Mouse (Mus musculus) thymus, postnatal 4 days (tissue): ENCODE data around the gene 2010005H15Rik.
"Not testable (repeated sequence)": the region's sequence is repeated elsewhere in the genome, so short reads cannot be mapped to it uniquely, and the experiment has no call there.

ENCODE experiments used
- DNase-seq: peaks from one replicate; pipeline ENCODE4 v3.0.0; 2021

Gene 2010005H15Rik

DNA sequence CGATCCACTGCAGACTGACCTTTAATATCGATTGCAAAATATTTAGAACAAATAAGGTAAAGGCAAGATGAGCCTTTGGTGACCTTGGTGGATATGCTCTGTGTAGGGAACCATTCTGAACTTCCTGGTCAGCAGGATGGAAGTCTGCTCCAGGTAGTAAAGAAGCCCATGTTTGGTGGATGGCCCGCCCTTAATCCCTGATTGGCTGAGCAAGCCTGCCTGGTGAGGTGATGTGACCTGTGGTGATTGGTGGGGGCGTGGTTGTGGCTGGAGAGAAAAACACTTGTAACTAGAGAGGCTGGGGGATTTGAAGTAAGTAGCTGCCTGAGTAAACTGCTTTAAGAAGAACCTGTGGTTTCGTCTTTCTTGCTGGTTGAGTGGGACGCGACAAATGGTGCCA is at the start of gene 2010005H15Rik:
Gene 2010005H15Rik, plus strand, starts transcription at position 301 of the 400 bp plus-strand sequence.
- not testable (repeated sequence) for DNase-seq

DNA sequence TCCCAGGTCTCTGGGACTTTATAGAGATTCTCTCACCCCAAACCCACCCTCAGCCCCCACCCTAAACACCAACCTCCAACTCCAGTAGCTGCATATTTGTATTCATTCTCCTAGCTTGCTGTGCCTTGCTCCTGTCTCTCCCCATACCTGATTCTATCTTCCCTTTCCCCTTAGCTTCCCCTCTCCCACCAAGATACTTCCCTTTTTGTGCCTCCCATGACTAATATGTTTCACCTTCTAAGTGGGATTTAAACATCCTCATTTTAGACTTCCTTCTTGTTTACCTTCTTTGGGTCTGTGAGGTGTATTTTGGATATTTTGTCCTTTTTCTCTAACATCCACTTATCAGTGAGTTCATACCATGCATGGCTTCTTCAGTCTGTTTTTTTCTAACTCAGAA is 45.2 kb upstream of the 2010005H15Rik start:
- DNase-seq = no peak

DNA sequence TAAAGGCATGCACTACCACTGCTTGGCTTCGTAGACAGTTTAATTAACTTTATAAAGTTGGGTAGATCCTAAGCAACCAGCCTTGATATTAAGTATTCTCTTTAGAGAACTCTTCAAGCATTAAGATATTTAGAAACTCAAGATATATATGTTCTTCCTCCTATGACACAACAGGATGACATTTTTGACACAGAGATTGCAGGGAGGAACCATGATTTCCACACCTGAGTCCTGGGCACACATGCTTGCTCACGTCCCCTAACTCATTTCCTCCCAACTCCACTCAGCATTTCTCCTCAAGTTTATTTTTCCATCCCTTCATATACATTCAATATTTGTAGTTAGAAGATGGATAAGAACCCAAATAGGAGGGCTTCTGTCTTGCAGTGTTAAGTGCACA is 41.4 kb upstream of the 2010005H15Rik start:
- no peak for DNase-seq

DNA sequence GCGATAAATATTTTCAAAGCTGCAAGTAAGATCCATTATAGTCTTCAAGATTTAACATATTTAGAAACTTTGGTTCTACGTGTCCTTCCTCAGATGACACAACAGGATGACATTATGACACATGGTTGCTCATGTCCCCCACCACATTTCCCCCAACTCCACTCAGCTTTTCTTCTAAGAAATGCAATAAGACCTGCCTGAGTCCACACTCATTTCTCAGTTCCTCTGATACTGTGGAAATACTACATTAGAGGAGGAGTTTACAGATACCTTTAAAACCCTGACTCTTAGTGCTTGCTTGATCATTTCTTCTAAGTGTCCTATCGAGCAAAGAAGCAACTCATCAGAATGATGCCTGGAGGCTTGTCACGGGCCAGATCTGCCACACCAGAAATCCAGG is 37.4 kb upstream of the 2010005H15Rik start, which contains the start of gene Gm5483:
Gene Gm5483, plus strand, starts transcription at position 301 of the 400 bp plus-strand sequence.
- not testable (repeated sequence) for DNase-seq

DNA sequence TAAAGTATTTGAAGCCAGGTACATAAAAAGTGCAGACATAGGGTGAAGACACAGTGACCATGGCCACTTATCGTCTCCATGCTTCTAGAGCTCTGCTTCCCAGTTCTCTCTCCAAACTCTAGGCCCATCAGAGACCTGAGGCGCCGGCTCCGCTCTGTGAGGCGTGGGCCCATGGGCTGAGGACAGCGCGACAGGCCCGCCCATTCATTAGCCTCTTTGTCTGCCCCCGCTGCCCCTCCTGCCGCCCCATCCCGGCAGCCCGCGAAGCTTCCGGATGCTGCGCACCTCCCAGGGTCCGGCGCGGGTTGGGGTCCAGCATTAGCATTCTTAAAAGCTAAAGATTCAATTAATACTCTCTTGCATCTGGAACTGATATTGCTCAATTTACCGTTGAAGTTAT is 22.0 kb upstream of the 2010005H15Rik start:
- DNase-seq = no peak

DNA sequence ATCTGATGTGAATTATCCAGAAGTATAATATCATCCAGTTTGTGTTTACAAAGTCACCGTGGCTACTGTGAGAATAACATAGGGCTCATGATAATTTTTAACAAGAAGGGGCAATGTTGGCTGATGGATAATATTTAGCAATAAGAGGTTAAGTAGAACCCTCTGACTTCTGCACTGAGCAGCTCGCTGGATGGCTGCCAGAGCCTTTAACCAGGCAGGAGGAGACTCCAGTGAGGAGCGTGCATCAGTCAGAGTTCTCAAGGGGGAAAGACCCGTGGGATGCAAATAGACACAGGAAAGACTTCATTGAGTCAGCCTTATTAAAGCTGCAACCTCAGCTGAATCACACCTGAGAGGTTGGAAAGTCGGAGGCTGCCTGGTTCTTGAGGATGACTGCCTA is 17.4 kb upstream of the 2010005H15Rik start:
- no peak for DNase-seq

DNA sequence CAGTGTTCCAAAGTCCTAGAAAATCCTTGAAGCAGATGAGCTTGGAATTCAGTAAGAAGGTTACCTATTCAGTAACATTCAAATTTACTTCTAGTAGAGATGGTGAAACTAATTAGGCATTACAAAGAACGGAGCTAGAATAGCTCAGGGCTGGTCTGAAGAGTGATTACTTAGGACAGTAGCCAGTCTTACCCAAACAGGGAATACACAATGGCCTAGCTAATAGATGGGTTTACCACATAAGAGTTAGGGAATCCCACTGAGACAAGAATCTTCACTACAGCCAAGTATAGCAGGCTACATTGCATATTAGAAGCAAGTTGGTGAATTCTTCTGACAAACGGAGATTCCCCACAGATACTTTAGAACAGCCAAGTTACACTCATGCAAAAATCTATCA is 15.6 kb upstream of the 2010005H15Rik start:
- not testable (repeated sequence) for DNase-seq

DNA sequence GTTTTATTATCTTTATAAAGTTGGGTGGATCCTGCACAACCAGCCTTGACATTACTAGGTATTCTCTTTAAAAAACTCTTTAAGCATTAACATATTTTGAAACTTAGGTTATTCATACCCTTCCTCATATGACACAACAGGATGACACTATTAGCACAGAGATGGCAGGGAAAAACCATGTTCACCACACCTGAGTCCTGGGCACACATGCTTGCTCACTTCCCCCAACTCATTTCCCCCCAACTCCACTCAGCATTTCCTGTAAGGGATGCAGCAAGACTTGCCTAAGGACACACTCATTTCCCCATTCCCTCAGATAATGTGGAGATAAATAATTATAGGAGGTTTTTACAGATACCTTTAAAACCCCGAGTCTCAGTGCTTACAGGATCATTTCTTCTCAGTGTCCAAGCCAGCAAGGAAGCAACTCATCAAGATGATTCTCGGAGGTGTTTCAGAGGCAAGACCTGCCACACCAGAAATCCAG is 11.3 kb upstream of the 2010005H15Rik start, which contains the start of gene Gm5416:
Gene Gm5416, plus strand, starts transcription at position 437 of the 487 bp plus-strand sequence.
- DNase-seq = no peak

DNA sequence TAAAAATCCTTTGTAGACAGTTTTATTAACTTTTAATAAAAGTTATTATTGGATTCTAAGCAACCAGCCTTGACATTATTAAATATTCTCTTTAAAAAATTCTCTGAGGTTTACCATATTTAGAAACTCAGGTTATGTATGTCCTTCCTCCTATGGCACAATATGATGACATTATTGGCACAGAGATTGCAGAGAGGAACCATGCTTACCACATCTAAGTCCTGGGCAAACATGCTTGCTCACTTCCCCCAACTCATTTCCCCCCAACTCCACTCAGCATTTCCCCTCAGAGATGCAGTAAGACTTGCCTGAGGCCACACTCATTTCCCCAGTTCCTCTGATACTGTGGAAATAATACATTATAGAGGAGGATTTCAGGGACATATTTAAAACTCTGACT is 39.3 kb downstream of the 2010005H15Rik start:
- DNase-seq = not testable (repeated sequence)

DNA sequence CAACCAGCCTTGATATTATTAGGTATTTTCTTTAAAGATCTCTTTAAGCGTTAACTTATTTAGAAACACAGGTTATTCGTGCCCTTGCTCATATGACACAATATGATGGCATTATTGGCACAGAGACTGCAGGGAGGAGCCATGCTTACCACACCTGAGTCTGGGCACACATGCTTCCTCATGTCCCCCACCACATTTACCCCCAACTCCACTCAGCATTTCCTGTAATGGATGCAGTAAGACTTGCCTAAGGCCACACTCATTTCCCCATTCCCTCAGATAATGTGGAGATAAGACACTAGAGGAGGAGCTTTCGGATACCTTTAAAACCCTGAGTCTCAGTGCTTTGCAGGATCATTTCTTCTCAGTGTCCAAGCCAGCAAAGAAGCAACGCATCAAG is 55.5 kb downstream of the 2010005H15Rik start, which contains the start of gene Stfa1:
Gene Stfa1, plus strand, starts transcription at position 156 of the 400 bp plus-strand sequence.
- not testable (repeated sequence) for DNase-seq

DNA sequence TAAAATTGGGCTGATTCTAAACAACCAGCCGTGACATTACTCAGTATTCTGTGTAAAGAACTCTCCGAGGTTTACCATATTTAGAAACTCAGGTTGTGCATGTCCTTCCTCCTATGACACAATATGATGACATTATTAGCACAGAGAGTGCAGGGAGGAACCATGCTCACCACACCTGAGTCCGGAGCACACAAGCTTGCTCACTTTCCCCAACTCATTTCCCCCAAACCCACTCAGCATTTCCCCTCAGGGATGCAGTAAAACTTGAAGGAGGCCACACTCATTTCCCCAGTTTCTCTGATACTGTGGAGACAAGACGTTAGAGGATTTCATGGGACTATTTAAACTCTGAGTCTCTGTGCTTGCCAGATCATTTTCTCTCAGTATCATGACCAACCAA is 67.9 kb downstream of the 2010005H15Rik start:
- DNase-seq = no peak
